Mouse (Mus musculus): Measurements from ENCODE around the gene Tiam2. TPM values are rescaled to one million over a fixed set of nuclear protein-coding genes. Genes with fewer than 3 reads are reported as not detected.

Tiam2 gene
- polyA plus RNA-seq, 1 experiment = 0.58 TPM

GRCm38 (mm10) chr17:3337525-3337888, 11.1 kb downstream of the Tiam2 start:
- TF ChIP-seq CTCF (IDR thresholded peaks at IDR 0.05; ENCODE audit: extremely low read depth, insufficient read depth, insufficient read length, insufficient replicate concordance) (no peak), POLR2A (IDR thresholded peaks at IDR 0.05; ENCODE audit: low read depth, low read length) (no peak)
- Histone ChIP-seq H3K4me1 (ENCODE audit: control insufficient read depth, insufficient read depth, insufficient read length) (no peaks in the 10 kb centered on the region), H3K4me3 (ENCODE audit: extremely low read depth, insufficient read depth, insufficient read length) (no peak overlapping the region), H3K36me3 (ENCODE audit: control insufficient read depth, insufficient read depth, low read length) (no peaks in the 10 kb centered on the region), H3K27ac (ENCODE audit: insufficient read depth, low read length) (no peak overlapping the region), H3K27me3 (ENCODE audit: control insufficient read depth, insufficient read depth, low read length) (no peaks in the 10 kb centered on the region)
- no peak for DNase-seq (ENCODE audit: low read depth in 1 of 2, low spot score in 2 of 2)
- 89% methylated on average over 4 of the region's 4 CpGs for WGBS

DNA sequence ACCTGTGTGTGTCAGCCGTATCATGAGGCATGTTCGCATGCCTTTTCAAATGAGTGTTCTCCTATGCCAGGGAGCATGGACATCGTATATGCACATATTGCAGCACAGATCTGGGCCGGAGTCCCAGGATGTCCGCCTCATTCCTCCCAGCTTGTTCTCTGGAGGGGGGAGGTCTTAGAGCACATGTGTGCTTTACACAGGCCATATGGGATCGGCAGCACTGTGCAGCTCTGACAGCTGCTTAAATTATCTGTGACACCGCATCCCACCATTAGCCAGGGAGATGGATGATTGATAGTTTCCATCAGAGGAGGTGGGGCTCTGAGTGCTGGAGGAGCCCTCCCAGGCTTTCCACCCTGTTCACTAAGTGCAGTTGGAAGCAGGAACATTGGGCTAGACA, 12.4 kb downstream of the Tiam2 start:
- no peak for DNase-seq (ENCODE audit: low read depth in 1 of 2, low spot score in 2 of 2)
- Histone ChIP-seq H3K36me3 (ENCODE audit: control insufficient read depth, insufficient read depth, low read length) (no peaks in the 10 kb centered on the region), H3K4me1 (ENCODE audit: control insufficient read depth, insufficient read depth, insufficient read length) (no peaks in the 10 kb centered on the region), H3K4me3 (ENCODE audit: extremely low read depth, insufficient read depth, insufficient read length) (no peak overlapping the region), H3K27me3 (ENCODE audit: control insufficient read depth, insufficient read depth, low read length) (no peaks in the 10 kb centered on the region), H3K27ac (ENCODE audit: insufficient read depth, low read length) (no peak overlapping the region)
- WGBS = 85% methylated on average over 7 of the region's 7 CpGs
- TF ChIP-seq CTCF (IDR thresholded peaks at IDR 0.05; ENCODE audit: extremely low read depth, insufficient read depth, insufficient read length, insufficient replicate concordance) (no peak), POLR2A (IDR thresholded peaks at IDR 0.05; ENCODE audit: low read depth, low read length) (no peak)

DNA sequence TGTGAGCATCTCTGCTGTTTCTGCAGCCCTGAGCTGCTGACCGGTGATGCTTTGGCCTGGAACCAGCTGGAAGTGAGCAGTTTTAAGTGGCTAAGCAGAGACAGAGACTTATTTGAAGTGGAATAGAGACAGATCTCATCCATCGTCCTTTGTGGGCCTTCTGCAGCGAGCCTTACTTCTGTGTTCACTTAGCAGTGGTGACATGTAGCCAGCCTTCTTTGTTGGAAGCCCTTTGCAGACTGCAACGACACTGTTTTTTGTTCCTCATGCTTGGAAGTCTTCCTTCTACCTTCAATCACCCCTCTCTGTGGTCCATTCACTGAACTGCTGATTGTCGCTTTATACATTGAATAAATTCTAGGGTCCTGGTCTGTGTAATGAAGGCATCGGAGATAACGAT, 18.5 kb downstream of the Tiam2 start:
- 88% methylated on average over 7 of the region's 7 CpGs for WGBS
- Histone ChIP-seq H3K4me3 (ENCODE audit: extremely low read depth, insufficient read depth, insufficient read length) (no peak overlapping the region), H3K4me1 (ENCODE audit: control insufficient read depth, insufficient read depth, insufficient read length) (no peaks in the 10 kb centered on the region), H3K27ac (ENCODE audit: insufficient read depth, low read length) (no peak overlapping the region), H3K27me3 (ENCODE audit: control insufficient read depth, insufficient read depth, low read length) (no peaks in the 10 kb centered on the region), H3K36me3 (ENCODE audit: control insufficient read depth, insufficient read depth, low read length) (no peaks in the 10 kb centered on the region)
- TF ChIP-seq POLR2A (IDR thresholded peaks at IDR 0.05; ENCODE audit: low read depth, low read length) (no peak), CTCF (IDR thresholded peaks at IDR 0.05; ENCODE audit: extremely low read depth, insufficient read depth, insufficient read length, insufficient replicate concordance) (no peak)
- DNase-seq (ENCODE audit: low read depth in 1 of 2, low spot score in 2 of 2) = no peak

DNA sequence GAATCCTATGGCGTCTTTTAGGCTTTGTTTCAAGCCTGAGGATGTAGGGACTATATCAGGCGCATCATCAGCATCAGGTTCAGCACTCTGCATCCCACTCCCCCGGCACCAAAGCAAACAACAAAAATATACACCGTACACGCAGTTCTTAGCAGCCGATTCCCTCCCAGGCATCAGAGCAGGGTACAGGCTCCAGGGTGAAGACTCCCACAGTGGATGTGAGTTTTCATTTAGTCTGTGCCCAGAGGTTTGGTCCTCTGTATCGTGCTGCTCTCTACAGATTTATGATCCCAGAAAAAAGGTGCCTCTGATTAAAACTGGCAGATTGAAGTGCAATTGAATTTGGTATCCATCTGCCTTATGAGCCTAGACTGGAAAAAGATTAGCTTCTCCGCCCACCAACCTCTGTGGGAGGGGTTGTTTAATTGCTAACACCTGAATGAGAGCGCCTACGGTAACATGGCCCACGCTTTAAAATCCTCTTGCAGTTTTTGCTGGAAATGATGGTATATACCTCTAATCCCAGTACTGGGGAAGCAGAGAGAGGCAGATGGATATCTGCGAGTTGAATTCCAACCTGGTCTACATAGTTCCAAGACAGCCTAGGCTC, 19.0 kb downstream of the Tiam2 start:
- H3K36me3 ChIP-seq (ENCODE audit: control insufficient read depth, insufficient read depth, low read length) = no peaks in the 10 kb centered on the region
- H3K27ac ChIP-seq (ENCODE audit: insufficient read depth, low read length) = no peak overlapping the region
- TF ChIP-seq CTCF (IDR thresholded peaks at IDR 0.05; ENCODE audit: extremely low read depth, insufficient read depth, insufficient read length, insufficient replicate concordance) = no peak
- H3K4me1 ChIP-seq (ENCODE audit: control insufficient read depth, insufficient read depth, insufficient read length) = no peaks in the 10 kb centered on the region
- 87% methylated on average over 12 of the region's 12 CpGs for WGBS
- no peak overlapping the region for H3K4me3 ChIP-seq (ENCODE audit: extremely low read depth, insufficient read depth, insufficient read length)
- H3K27me3 ChIP-seq (ENCODE audit: control insufficient read depth, insufficient read depth, low read length) = no peaks in the 10 kb centered on the region
- no peak for DNase-seq (ENCODE audit: low read depth in 1 of 2, low spot score in 2 of 2)

DNA sequence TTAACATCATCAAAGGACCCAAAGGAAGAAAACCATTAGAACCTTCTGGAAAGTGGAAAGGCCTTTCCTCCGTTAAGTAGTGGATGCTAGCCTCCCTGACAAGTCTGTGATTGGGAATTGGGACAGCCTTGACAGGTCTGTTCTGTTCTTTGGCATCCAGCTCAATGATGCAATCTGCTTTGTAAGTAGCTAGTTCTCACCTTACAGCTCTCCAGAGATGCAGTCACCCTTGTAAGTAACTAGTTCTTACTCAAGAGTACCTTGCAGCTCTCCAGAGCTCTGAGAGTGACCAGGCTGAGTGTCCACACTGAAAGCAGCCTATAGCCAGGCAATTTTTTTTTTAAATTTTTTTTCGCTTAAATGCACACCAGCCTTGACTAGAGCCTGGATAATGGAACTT, 21.4 kb downstream of the Tiam2 start:
- WGBS = 87% methylated on average over 2 of the region's 2 CpGs
- H3K4me3 ChIP-seq (ENCODE audit: extremely low read depth, insufficient read depth, insufficient read length) = no peak overlapping the region
- H3K4me1 ChIP-seq (ENCODE audit: control insufficient read depth, insufficient read depth, insufficient read length) = no peaks in the 10 kb centered on the region
- no peak for DNase-seq (ENCODE audit: low read depth in 1 of 2, low spot score in 2 of 2)
- no peaks in the 10 kb centered on the region for H3K36me3 ChIP-seq (ENCODE audit: control insufficient read depth, insufficient read depth, low read length)
- TF ChIP-seq CTCF (IDR thresholded peaks at IDR 0.05; ENCODE audit: extremely low read depth, insufficient read depth, insufficient read length, insufficient replicate concordance) (no peak), POLR2A (IDR thresholded peaks at IDR 0.05; ENCODE audit: low read depth, low read length) (no peak)
- H3K27me3 ChIP-seq (ENCODE audit: control insufficient read depth, insufficient read depth, low read length) = no peaks in the 10 kb centered on the region
- no peak overlapping the region for H3K27ac ChIP-seq (ENCODE audit: insufficient read depth, low read length)

DNA sequence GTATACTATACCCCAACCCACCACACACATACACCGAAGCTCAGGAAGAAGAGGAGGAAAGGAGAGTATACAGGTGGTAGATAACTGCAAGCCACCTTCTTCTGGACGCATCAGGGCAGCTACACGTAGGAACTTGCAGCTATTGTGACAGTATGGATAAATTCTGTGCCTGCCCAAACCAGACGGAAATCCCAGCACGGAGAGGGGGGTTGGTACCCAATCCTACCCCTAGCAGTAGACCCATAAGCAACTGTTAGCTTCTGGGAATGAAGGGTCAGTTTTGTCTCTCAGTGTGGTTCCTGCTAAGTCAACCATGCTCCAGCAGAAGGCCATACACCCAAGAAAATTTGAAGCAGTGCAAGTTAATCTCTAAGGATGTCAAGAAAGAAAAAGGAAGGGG, 23.0 kb downstream of the Tiam2 start:
- Histone ChIP-seq H3K36me3 (ENCODE audit: control insufficient read depth, insufficient read depth, low read length) (no peaks in the 10 kb centered on the region), H3K4me3 (ENCODE audit: extremely low read depth, insufficient read depth, insufficient read length) (no peak overlapping the region), H3K4me1 (ENCODE audit: control insufficient read depth, insufficient read depth, insufficient read length) (no peaks in the 10 kb centered on the region), H3K27ac (ENCODE audit: insufficient read depth, low read length) (no peak overlapping the region), H3K27me3 (ENCODE audit: control insufficient read depth, insufficient read depth, low read length) (no peaks in the 10 kb centered on the region)
- DNase-seq (ENCODE audit: low read depth in 1 of 2, low spot score in 2 of 2) = no peak
- TF ChIP-seq CTCF (IDR thresholded peaks at IDR 0.05; ENCODE audit: extremely low read depth, insufficient read depth, insufficient read length, insufficient replicate concordance) (no peak), POLR2A (IDR thresholded peaks at IDR 0.05; ENCODE audit: low read depth, low read length) (no peak)
- 82% methylated on average over 5 of the region's 5 CpGs for WGBS

DNA sequence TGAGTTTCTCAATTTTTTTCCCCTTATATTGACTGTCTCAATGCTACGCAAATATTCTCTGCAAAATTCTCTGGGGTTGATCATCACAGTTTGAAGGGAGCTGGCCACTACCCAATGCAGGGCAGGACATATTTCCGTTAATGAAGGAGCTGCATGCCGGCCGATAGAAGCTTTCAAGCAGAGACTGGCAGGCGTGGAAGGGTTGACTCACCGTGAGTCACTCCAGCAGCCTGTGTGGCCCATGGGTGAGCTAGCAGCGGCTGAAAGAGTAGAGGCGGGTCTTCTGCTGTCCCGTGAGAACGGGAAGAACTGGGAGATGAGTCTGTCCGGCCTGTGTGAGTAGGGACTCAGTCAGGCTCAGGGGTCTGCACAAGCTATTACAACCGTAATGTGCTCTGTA, 23.6 kb downstream of the Tiam2 start:
- H3K4me1 ChIP-seq (ENCODE audit: control insufficient read depth, insufficient read depth, insufficient read length) = no peaks in the 10 kb centered on the region
- no peak overlapping the region for H3K4me3 ChIP-seq (ENCODE audit: extremely low read depth, insufficient read depth, insufficient read length)
- WGBS = 81% methylated on average over 12 of the region's 12 CpGs
- no peak overlapping the region for H3K27ac ChIP-seq (ENCODE audit: insufficient read depth, low read length)
- no peak for DNase-seq (ENCODE audit: low read depth in 1 of 2, low spot score in 2 of 2)
- H3K36me3 ChIP-seq (ENCODE audit: control insufficient read depth, insufficient read depth, low read length) = no peaks in the 10 kb centered on the region
- H3K27me3 ChIP-seq (ENCODE audit: control insufficient read depth, insufficient read depth, low read length) = no peaks in the 10 kb centered on the region
- no peak for TF ChIP-seq POLR2A (IDR thresholded peaks at IDR 0.05; ENCODE audit: low read depth, low read length)
- TF ChIP-seq CTCF (IDR thresholded peaks at IDR 0.05; ENCODE audit: extremely low read depth, insufficient read depth, insufficient read length, insufficient replicate concordance) = no peak
